Mouse (Mus musculus): ENCODE measurements around the gene Tgm2.

- TF ChIP-seq CTCF (IDR thresholded peaks at IDR 0.05; ENCODE audit: control insufficient read depth, insufficient read depth, insufficient replicate concordance, low read depth, low read length): no peak
- TF ChIP-seq POLR2A (IDR thresholded peaks at IDR 0.05; ENCODE audit: control insufficient read depth, low read depth, low read length): no peak
These were observed 2.0 kb downstream of the Tgm2 start for GRCm38 (mm10) chr2:158144263-158144662.

All from testis, adult 2 months (tissue).